Mouse (Mus musculus): ENCODE measurements around the gene Gtf3c6. TPM values are rescaled to one million over a fixed set of nuclear protein-coding genes. Genes with fewer than 3 reads are reported as not detected.

Gene Gtf3c6
- total RNA-seq, 2 experiments from 2014 or later, result 36.6 to 50.0 TPM

DNA sequence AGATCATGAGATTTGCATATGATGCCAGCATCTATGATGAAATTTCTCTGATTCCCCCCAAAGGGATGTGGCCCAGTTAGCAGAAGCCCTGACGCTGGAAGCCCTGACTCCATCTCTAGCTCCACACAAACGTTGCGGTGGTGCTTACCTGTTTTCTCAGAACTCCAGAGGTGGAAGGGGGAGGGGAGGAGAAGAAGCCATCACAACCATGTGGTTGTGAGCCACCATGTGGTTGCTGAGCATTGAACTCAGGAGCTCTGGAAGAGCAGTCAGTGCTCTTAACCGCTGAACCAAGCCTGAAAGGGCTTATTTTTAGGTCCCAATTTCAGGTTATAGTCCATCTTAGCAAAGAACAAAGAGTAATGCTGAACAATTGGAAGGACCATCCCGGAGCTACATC lies 2.4 kb upstream of the Gtf3c6 start:
- DNase-seq (ENCODE audit: low spot score in 2 of 2), result no peak

DNA sequence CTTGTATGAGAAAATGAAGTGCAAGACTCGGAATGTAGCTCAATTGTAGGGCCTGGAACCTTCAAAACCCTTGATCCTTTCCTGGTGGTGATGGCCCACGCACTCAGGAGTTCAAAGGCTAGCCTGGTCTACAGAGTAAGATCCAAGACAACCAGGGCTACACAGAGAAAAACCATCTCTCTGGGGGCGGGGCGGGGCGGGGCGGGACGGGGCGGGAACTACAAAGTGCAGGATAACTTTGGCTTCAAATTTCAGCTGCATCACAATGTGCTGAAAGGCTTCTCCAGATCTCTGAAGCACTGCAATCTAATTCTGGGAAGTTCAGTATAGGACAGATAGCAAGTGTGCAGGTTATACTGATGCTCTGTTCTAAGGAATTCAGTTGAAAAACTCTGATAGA lies 1.6 kb upstream of the Gtf3c6 start:
- DNase-seq (ENCODE audit: low spot score in 2 of 2), result no peak

DNA sequence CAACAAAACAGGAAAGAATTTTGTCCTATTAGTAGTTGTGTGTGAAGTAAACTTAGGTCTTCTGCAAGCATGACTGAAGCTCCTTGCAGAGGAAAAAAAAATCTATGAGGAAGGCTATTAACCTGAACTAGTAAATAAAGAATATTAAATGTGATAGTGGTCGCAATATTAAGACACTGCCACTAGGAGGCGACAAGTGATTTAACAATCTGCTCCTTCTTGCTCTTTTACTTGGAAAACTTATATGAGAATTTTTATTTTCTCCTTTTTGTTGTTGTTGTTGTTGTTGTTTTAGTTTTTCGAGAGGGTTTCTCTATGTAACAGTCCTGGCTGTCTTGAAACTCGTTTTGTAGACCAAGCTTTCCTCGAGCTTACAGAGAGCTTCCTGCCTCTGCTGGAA lies 1.1 kb upstream of the Gtf3c6 start:
- no peak for DNase-seq (ENCODE audit: low spot score in 2 of 2)

DNA sequence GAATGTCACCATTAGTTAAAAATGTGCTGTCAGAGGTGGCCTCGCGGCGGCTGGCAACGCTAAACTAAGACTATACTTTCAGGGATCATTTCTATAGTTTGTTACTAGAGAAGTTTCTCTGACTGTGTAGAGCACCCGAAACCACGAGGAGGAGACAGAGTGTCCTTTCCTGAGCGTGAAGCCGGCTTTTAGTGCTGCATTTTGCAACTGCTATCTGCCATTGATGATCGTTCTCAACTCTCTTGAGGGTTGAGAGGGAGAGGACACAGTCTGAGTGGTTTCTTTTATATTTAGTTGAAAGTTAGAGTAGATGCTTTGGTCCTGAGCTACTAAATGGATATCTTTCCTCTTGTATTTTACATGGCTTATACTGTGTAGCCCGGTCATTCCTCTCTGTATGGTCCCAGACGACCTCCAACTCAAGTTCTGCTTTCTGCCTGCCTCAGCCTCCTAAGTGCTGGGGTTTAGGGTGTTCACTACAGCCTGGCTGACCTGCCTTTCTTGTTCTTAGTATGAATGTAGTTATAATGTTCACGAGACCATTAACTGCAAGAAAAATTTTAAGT lies 576 bp upstream of the Gtf3c6 start:
- no peak for DNase-seq (ENCODE audit: low spot score in 2 of 2)

DNA sequence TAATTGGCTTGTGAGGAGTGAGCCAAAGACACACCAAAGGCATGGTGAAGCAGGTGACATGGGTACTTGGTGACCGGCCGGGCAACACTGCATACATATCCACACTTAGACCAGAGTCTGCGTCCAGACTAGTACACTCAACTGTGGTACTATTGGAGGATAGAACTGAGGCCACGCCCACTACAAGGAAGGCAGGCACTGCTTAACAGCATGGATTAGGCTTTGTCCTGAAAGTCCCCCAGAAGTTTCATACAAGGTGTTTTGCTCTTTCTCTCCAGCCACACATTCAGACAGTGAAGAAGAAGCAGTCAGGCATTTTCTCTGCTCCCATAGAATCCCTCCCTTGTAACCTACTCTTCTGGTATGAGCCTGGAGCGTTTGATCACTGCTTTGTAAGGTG lies 1.2 kb downstream of the Gtf3c6 start:
- peak in 1 of 2 experiments; percentile 46 for DNase-seq (ENCODE audit: low spot score in 2 of 2)

GRCm38 (mm10) chr10:40250969-40251368 lies 6.9 kb downstream of the Gtf3c6 start:
- no peak for DNase-seq (ENCODE audit: low spot score in 2 of 2)

GRCm38 (mm10) chr10:40249625-40250024 lies 8.3 kb downstream of the Gtf3c6 start:
- no peak for DNase-seq (ENCODE audit: low spot score in 2 of 2)

DNA sequence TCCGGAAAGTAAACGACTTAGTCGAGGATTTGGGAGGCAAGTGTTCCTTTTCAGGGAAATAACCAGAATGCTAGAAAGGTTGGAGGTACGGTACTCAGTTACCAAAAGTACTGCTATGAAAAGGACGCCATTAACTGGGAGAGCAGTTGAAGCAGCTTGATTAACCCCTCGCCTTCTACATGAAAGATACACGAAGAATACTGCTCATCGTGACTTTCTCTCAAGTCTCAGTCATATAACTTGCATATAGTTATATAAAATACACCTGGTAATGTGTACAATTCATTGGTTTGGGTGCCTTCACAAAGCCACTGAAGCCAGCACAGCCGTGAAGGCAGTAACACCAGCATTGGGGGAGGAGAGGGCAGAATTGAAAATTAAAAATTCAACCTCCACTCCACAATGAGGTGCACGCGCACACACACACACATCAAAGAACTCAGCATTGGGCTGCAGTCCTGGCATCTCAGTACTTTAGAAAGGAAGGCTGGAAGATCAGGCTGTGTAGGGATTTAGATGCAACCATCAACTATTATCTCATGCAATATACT lies 10.7 kb downstream of the Gtf3c6 start:
- peak in 1 of 2 experiments; percentile 16 for DNase-seq (ENCODE audit: low spot score in 2 of 2)

- peak; percentile 67 to 75 for DNase-seq (ENCODE audit: low spot score in 2 of 2)
Observed at GRCm38 (mm10) chr10:40246374-40247165, 11.3 kb downstream of the Gtf3c6 start, which contains the start of gene Rpf2. Rpf2 (minus strand) TSS chr10:40247036.

GRCm38 (mm10) chr10:40237826-40238225 lies 20.1 kb downstream of the Gtf3c6 start:
- no peak for DNase-seq (ENCODE audit: low spot score in 2 of 2)

DNA sequence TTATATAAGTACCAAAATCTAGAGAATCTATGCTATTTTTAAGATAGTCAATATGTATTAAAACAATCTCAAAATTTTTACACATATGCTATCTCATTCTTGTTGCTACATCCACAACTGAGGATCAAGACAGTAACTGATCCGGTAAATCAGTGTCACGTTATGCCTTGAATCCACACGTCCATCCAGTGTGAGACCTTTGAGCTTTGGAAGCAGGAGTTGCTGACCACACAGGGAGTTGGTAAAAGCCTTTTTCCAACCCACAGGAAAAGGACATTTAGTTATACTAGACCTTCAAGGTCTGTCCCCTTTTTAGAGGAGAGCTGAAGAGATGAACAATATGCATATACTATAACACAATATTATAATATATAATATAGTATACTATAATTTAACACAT lies 24.7 kb downstream of the Gtf3c6 start:
- no peak for DNase-seq (ENCODE audit: low spot score in 2 of 2)

GRCm38 (mm10) chr10:40232442-40232841 lies 25.5 kb downstream of the Gtf3c6 start:
- DNase-seq (ENCODE audit: low spot score in 2 of 2), result no peak

DNA sequence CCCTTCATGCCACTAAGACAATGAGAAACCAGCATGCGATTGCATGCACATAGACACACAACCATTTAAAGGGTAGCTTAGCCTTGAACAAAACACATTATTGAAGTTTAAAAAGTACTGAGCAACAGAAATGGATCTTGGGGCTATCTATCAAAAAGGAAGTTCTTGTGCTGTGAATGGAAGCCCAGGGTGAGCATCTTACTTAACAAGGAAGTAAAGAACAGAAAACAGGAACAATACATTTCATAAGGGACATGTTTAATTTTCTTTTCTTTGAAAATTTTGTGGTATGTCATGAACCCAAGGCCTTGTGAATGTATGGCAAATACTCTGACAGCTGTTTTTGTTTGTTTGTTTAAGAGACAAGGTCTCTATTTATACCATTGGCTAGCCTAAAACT lies 28.2 kb downstream of the Gtf3c6 start:
- no peak for DNase-seq (ENCODE audit: low spot score in 2 of 2)

DNA sequence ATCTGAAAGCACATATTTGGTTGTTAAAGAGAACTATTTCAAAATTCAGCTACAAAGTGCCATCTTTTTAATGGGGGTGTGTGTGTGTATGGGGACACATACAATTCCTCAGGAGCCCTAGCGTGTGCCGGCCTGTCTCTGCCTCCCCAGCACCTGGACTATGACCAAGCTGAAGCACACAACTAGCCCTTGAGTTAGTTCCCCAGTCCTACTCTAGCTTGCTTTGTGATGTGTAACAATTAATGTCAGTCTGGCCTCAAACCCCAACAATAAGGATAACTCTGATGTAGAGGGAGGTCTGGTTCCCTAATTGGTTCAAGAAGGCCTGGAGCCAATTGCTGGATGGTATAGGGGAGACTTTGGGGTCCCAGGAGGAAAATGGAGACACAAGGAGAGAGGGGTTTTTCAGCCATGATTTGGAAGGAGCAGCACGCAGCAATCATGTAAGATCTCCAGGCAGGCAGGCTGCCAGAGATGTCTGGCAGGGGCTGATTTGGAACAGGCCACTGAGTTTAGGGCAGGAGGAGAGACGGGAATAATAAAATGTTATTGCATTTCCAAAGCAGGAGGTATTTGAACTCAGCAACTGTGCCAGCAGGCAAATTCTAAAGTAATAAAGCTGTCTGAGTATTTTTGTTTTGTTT lies 30.1 kb downstream of the Gtf3c6 start:
- no peak for DNase-seq (ENCODE audit: low spot score in 2 of 2)

DNA sequence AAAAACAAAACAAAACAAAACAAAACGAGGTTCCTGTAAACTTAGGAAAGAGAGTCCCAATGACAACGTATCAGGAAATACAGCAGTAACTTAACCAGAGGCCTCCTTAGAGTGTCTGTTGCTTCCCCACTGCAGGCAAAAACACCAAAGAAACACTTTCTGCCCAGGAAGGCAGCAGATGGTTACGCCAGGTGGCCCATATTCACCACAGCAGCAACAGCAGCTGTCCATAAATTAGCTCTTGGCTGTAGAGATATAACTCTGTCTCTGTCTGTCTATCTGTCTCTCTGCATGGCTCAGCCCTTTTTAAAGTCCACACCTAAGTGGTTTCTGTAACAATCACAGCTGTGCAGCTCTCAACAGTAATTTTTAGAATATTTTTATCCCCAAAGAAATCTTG lies 39.0 kb downstream of the Gtf3c6 start:
- DNase-seq (ENCODE audit: low spot score in 2 of 2), result no peak

- peak; percentile 82 to 86 for DNase-seq (ENCODE audit: low spot score in 2 of 2)
Observed at GRCm38 (mm10) chr10:40212443-40213169, 45.3 kb downstream of the Gtf3c6 start.

Other genes starting within 250 kb of the Gtf3c6 start
- 1 to 10 TPM; 3.1 to 3.5 TPM for gene Mfsd4b1, start 232.8 kb downstream of the Gtf3c6 start, total RNA-seq (2021)
- 10 to 100 TPM; 19.8 to 22.9 TPM for gene Slc16a10, start 115.8 kb downstream of the Gtf3c6 start, total RNA-seq (2021)
- gene Rpf2, start 11.1 kb downstream of the Gtf3c6 start, total RNA-seq (2021), result 10 to 100 TPM; 20.1 to 26.1 TPM
- gene Amd1, start 44.1 kb upstream of the Gtf3c6 start, total RNA-seq (2021), result 10 to 100 TPM; 45.7 to 51.7 TPM
- gene Cdk19, start 81.5 kb upstream of the Gtf3c6 start, total RNA-seq (2021), result 10 to 100 TPM in 1 of 2 experiments, 1 to 10 TPM in 1; 6.1 to 11.8 TPM

All from adrenal gland, adult 18-20 months (tissue).